Mouse (Mus musculus) retina, postnatal 1 day (tissue): ENCODE results near the gene Slc35b1.
A peak's percentile ranks its signal among the peaks of the same experiment; 100 is the strongest.

Source experiments
- DNase-seq: peaks from one replicate; pipeline ENCODE4 v3.0.0-alpha.2; 2012

The Slc35b1 gene

DNA sequence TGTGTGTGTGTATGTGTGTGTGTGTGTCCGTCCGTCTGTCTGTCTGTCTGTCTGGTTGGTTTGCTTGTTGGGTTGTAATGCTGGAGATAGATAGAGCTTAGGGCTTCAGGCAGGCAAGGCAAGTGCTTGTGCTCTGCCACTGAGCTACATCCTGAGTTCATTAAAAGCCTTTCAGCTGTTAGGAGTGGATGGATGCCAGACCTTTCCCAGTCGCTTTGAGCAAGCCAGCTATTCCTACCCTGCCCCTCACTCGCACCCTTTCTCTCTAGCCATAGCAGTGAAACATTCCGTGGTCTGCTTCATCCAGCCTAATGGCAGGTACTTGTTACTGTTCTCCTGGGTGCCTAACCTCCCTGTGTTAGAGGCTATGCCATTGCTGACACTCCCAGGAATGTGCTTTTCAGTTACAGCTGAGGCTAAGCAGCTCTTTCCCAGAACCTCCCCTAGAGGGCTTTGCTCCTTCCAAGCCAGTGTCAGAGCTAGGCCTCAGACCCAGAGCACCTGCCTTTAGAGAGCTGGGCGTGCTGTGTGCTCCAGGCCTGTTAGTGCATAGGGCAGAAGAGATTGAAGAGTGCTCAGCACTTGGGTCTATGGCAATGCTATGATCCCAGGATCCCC lies 18.1 kb upstream of the Slc35b1 start:
- DNase-seq: no peak

DNA sequence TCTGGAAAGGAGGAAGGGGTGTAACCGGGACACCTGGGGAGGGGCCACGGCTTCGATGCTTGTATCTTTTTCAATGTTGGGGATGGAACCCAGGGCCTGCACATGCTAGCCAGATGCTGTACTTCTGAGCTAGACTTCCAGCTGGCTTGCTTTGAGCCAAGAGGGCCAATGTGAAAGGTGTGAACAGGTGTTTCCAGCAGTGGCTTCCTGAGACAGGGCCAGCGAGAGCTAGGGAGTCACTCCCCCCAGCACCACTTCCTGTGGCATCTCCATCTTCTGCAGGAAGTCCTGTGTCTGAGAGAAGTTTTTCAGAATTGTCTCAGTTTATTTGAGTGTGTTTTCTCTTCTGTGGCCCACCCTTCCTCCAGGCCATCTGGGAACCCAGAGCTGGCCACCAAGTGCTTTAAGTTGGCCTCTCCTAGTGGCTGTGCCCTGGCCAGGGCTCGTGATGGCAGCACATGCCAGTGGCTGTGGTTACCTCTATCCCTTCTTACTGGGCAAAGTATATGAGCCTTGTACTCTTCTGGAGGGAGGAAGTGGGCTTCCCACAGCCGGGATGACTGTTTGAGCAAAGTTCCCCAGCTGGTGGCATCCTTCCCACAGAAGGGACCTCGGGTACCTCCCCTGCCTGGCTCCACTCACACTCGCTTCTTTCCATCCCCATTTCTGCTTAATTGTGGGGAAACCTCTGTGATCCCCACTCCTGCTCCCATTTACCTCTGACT lies 17.3 kb upstream of the Slc35b1 start:
- DNase-seq: no peak

DNA sequence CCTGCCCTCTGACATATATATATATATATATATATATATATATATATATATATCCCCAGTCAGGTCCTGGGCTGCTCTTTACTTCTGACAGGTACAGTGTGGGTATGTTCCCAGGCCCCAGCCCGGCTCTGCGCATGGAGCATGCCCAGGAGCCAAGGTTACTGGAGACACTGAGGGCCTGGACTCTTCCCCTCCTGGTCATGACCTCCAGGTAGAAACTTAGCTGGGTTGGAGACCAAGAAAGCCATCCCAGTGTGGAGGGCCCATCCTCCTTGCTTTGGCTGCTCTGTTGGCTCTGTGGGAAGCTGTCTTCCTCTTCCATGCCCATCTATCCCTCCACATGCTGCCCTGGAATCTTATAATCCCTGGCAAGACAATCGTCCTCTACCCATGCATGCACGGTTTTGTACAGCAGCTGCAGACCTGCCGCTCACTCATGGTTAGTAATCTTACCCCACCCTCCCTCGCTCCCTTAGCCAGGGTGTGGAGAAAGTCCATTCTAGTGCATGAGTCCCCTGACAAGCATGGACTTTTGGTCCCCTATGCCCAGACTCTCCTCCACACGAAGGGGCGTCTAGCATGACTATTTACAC lies 16.2 kb upstream of the Slc35b1 start:
- DNase-seq: no peak

DNA sequence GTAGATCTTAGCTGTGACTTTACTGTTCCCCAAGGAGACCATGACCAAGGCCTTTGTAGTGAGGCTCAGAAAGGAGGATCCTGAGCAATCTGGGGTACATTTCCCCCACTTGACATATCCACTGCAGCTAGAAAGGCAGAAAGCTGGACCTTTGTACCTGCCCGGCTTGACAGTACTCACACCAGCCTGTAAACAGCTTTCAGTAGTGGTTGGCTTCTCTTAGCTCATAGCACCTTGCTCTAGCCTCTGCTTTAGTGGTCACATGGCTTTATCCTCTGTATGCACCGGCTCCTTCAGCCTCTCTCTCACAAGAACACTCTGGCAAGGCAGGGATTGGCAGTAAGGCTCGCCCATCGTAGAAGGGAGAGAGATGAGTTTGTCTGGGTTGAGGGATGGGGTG lies 15.6 kb upstream of the Slc35b1 start:
- no peak for DNase-seq

DNA sequence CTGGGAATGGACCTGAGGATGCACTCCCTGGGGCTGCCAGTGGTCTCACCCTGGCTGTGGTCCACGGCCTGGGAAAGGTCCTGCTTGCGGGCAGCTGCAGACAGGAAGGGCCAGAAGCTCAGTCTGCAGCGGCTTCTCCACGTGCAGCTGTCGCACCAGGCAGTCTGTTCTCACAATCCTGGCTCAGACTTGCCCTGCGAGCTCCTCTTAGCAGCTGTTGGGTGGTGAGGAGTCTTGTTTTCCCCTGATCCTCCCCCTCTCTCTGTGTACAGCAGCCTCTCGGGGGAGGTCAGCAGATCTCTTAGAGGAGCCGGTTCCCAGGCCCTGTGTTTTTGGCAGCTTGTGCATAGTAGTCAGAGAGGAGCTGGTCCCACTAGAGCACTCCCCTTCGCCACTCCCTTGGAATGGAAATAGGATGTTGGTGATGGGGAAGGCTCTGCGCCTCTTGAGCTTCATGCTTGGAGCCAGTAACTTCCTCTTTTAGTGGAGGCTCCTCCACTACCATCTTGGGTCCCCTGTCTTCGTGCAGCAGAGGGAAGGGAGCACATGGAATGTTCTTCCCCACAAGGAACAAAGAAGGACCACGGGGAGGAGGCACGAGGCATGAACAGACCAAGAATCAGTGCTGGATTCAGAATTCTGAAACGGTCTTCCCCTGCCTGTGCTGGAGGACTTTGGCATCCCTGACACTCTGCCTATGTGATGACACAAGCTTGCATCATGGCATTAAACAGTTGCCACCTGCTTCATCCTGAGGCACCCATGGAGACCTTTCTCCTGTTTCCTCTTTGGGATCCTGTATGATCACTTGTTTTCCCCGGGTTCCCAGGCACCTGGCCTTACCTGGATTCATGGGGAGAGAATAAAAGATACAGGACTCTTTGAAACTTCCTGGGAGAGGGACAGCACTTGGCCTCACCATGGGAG lies 14.3 kb upstream of the Slc35b1 start:
- peak; percentile 67 for DNase-seq

DNA sequence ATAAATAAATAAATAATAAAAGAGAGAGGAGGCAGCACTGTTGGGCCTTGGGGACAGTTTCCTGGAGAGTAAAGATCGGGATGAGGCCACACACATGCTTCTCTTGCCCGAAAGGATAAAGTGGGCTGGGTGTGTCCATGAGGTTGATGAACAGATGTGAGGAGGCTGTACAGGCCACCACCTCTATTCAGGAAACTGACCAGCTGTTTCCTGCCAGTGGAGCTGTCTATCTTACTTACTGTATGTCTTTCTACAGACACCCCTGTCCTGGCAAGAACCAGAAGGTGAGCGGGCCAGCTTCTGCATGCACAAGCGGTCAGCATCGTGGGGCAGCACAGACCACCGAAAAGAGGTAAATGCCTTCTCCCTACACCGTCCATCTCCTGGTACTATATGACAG lies 13.3 kb upstream of the Slc35b1 start:
- DNase-seq: no peak

DNA sequence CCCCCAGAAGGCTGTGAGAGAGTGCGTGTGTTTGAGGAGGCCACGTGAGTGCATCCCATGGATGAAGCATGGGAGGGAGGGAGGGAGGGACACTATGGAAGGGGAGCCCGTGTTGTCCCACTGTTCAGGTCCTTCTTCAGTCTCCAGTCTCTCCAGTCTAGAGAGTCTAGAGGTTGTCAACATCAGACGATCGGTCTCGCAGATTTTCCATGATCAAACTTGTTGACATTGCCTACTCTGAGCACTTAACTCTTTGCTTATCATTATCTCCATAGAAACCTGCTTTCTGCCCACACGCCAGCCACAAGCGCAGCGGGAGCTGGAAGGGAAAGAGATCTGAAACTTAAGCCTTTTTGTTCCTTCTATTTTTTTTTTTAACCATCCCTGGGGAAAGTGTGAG lies 5.6 kb upstream of the Slc35b1 start:
- DNase-seq: no peak

DNA sequence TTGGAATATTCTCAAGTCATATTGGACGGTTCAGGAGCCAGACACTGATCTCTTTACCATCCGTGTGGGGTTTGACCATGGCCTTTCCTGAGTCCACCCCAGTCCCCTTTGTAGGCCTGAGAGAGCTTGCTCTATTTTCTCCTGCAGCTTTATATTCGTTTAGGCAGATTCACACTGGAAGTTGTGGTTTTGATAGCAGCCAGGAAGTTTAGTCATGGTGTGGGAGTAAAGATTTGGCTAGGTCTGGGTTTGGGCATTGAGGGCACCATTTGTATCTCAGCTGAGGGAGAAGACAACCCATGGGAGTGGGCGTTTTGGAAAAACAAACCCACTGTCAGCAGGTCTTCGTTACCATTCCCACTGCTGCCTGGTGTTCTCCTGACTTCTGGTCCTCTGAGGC lies 4.9 kb upstream of the Slc35b1 start:
- DNase-seq: no peak

DNA sequence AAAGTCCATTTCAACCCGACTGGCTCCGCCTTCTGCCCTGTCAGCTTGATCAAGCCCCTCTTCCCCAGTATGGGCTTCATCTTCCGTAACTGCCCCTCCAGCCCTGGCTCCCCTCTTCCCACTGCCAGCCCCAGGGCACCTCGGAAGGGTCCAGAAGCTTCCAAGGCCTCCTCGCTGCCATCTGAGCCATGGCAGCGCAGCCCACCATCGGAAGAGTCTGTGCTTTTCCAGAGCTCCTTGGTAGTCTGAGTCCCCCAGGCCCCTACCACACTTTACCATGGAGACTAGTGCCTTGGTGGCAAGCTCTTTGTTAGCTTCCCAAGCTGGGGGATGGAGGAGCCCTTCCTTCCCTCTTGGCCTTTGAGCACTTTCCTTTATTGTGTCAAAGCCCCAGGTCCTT lies 3.8 kb upstream of the Slc35b1 start:
- DNase-seq: no peak

DNA sequence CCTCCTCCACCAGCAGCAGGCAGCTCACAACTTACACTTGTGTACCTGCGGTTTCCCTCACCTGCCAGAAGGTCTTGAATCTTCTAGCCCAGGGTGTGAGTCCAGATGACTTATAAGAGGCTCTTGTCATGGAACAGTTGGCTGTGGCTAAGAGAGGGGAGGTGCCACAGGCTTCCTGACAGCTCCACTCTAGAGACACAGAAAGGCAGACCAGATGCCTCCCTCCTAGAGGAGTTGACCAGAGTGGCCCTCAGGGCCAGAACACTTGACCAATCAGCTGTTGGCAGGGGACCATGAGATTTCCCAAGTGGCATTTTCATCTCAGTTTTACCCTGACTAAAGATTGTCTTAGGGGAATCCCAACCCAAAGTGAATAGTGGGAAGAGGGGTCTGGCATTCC lies 3.3 kb upstream of the Slc35b1 start:
- DNase-seq: no peak

DNA sequence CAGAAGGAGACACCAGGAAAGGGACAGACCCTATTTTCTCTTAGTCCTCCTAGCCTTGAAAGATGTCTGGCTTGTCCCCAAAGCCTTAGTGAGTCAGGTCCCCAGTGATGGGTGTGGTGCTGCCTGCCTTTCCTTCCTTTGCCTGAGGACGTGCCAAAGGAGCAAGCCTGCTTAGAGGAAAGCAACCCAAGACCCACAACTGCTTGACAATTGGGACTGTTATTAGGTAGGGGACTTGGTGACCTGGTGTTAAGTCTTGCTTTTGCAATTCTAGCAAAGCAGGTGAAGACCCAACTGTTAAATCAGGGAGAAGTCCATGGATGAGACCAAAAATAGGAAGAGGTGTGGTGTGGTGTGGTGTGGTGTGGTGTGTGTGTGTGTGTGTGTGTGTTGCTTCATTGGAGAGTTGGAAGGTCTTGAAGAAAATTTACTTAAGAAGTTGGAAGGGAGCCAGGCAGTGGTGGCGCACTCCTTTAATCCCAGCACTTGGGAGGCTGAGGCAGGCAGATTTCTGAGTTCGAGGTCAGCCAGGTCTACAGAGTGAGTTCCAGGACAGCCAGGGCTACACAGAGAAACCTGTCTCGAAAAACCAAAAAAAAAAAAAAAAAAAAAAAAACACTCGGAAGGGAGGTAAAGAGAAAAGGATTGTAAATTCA lies 1.0 kb upstream of the Slc35b1 start:
- DNase-seq: no peak

DNA sequence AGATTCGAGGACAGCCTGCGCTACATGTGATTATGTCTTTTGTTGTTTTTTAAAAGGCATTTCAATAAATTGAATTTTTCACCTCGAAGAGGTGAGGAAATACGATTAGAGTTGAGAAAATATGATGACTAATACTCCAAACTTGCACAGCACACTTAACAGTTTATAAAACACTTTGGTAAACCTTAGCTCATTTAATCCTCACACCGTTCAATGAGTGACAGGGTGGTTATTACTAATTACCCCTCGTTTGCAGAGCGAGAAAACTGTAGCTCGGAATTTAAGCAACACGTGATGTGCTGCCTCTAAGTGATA lies 531 bp upstream of the Slc35b1 start:
- DNase-seq: no peak

DNA sequence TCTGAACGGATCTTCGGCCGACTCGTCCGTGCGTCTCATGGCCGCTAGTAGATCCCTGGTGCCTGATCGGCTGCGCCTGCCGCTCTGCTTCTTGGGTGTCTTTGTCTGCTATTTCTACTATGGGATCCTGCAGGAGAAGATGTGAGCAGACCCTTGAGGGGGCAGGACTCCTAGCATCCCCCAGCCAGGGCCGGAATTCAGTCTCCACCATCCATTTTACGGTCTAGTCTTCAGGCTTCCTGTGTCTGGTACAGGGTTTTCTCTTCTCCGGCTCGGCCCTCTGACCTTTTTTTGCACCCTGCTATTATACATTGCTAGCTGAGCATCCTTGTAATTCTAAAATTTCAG lies 455 bp downstream of the Slc35b1 start:
- DNase-seq: no peak

DNA sequence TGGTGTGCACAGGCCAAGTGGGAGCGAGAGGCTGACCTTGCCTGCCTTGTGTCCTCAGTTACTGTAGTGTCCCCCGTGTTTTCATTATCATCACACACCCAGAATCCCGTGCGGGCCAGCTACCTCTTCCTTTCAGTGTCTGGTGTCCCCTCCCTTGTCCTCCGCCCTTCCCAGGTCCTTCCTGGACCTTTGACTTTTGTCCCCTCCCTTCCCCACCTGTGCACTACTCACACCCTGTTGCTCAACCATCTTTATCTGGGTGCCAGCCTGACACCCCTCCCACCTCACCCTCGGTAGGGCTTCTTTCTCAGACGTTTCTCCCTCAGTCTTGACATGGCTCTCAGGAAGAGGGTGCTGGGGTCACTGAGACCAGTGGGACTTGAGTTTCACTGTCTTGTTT lies 2.9 kb downstream of the Slc35b1 start:
- no peak for DNase-seq

DNA sequence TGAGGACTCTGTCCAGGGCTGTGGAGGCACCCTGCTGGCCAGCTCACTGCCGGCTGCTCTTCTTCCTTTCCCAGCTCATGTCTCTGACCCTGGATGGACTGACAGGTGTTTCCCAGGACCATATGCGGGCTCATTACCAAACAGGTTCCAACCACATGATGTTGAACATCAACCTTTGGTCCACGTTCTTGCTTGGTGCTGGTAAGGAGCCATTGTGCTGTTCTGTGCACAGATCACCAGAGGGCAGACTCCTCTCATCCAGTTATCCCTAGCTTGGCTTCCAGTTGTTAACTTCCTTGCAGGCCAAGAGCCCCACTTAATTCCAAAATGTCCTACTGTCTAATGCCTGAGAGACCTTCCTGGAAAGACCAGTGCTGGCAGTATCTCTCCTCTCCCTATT lies 4.5 kb downstream of the Slc35b1 start:
- no peak for DNase-seq

DNA sequence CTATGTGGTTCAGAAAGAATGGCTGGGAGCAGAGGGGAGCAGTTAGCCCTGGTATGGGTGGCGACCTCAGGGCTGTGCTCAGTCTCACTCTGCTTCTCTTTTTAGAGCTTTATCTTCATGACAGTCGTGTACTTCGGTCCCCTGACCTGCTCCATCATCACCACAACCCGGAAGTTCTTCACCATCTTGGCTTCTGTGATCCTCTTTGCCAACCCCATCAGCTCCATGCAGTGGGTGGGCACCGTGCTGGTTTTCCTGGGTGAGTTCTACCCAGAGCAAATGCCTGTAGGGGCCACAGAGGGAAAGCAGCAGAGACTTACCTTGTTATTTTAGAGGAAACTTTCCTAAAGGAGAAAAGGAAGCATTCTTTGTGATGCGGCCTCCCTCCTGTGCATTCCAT lies 5.9 kb downstream of the Slc35b1 start:
- no peak for DNase-seq

DNA sequence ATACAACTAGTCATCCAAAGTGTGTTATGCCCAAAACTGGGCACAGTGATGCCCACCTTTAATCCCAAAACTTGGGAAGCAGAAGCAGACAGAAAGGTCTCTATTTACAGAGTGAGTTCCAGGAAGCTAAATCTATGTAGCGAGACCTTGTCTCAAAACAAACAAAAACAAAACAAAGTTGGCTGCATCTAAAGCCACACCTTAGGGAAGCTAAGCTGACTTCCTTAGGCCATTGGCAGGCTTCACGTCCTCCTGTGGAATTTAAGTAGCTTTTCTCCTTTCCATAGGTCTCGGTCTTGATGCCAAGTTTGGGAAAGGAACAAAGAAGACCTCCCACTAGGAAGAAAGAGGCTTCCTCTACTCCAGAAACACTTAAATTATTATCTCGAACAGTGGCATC lies 6.7 kb downstream of the Slc35b1 start:
- DNase-seq: no peak

DNA sequence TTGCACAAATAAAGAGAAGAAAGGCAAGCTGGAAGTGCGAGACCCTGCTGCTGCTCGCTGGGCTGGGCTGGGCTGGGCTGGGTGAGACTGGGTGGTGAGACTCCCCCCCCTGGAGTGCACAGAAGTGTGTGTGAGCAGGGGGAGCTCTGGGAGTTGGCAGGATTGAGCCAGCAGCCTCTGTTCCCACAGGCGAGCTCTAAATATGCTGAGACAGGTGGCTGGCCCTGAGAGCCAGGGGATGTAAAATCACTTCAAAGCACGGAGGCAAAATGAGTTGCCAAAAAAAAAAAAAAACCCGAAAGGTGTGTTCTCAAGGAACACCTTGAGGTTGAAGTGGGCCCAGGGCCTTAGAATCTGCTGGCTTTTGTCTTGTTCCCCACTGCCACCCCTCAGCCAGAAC lies 7.3 kb downstream of the Slc35b1 start:
- DNase-seq: no peak

DNA sequence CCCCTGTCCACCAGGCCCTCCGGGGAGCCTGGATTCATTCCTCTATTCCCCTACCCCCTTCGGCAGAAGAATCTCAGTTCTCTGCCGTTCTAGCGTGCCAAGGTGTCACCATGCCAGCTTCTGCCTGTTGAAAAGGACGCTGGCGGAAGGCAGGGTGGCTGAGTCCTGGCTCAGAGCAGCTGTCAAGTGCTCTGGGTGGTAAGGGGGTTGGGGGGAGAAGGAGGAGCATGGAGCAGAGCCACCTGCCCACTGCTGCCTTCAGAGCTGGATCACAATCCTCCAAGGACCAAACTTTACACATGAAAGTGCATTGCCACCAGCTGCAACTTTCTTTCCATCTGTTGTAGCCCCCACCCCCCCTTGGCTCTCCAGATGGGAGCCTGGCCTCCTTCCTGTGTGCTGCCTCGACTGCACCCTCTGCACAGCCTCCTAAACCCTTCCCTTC lies 7.8 kb downstream of the Slc35b1 start:
- DNase-seq: no peak

DNA sequence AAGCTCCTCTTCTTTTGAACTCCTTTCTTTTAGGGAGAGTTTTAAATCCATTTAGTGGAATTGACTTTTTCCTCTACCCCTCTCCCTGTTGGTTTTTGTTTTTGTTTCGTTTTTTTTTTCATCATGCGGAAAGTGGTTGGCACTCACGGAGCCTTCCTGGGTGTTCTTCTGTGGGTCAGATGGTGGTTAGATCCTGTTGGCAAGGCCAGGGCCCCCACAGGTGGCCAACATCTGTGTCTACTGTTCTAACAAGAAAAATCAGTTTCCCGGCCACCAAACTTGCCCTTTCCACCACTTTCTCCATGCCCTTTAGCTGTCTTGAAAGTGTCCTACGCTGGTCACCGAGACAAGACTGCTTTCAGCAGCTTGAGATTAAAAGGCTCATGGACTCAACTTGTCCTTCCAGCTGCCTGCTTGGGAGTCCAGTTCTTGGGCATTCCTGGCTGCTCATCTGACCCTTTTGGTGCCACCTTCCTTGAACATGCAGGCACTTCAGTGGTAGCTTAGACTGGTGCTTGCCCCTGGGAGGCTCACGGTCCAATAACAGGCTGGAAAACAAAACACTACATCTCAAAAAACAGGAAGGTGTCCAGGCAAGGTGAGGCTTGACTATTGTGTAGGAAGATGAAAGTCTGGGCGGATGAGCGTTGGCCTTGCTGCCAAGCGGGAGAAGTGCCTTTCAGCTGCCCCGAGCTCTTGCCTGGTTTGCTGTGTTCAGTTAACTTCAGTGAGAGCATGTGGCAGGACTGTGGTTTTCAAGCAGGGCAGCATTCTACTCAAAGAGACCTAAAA lies 8.4 kb downstream of the Slc35b1 start:
- DNase-seq: no peak

DNA sequence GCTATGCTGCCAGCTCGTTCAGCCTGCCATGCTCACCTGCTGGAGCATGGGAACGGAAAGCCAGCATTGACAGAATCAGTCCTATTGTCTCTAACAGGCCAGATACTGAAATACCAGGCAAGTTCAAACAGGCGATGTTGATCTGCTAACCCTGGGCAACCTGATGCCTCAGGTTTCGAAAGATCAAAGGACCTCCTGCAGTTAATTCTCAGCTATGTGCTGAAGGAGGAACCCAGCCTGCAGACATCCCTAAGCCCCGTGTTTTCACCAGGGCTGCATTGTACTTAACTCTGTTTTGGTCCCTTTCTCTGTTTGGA lies 9.0 kb downstream of the Slc35b1 start:
- DNase-seq: no peak

DNA sequence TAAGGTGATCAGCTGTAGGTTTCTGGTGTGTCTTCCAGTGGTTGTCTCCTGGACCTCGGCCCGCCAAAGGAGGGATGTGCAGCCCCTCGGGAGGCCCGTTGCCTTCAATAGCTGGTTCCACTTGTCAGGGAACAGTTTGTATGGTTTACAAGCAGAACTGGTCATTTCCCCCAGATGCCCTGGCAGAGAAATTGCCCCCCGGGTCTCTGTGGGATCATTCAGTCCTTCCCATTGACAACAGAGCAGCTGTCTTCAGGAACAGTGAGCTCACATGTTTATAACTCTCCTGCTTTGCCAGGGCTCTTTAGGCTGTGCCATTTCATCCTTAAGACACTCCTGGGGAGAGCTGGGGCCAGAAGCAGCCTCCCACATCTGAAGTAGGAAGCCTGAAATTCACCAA lies 9.6 kb downstream of the Slc35b1 start:
- DNase-seq: no peak

DNA sequence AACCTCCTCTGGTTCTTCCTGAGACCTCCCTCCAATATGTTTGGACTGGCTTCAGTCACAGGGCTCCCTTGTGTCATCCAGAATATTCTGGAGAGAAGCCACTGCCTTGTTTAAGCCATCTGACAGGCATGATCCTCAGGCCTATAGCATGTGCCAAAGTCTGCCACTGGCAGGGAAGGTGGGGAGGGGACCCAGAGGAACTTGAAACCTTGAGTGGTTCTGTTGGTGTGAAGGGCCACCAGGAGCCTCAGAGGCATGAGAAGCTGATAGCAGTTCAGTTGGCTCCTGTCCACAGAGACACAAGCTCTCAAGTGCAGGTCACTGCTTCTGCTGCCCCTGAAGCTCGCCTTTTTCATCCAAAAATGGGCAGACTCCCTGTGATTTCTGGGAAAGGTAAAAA lies 12.1 kb downstream of the Slc35b1 start:
- DNase-seq: no peak
